Mouse (Mus musculus) intestine, postnatal 0 days (tissue): ENCODE data around the gene Eloa. TPM values are rescaled to one million over a fixed set of nuclear protein-coding genes. Genes with fewer than 3 reads are reported as not detected.
A peak's percentile ranks its signal among the peaks of the same experiment; 100 is the strongest.

Experiments used
- ATAC-seq: fragments of 200-750 bp; cut with Nextera tagmentation; 2 replicates; pipeline ENCODE4 v1.8.0; 2017; ENCODE audit warnings: mild to moderate bottlenecking, moderate TSS enrichment, moderate library complexity
- H3K27ac ChIP-seq: fragments of 300-500 bp; sonication (generic); 2 replicates; pipeline ENCODE4 v1.5.1; 2014; ENCODE audit warnings: mild to moderate bottlenecking, low read depth, low read length, moderate library complexity
- H3K27me3 ChIP-seq: fragments of 300-500 bp; sonication (generic); replicated peaks from 2 replicates; pipeline ENCODE4 v1.6.1; 2014; ENCODE audit warnings: low read length, mixed read lengths; ENCODE audit not compliant: control insufficient read depth, insufficient read depth
- H3K36me3 ChIP-seq: fragments of 300-500 bp; sonication (generic); 2 replicates; pipeline ENCODE4 v1.6.1; 2014; ENCODE audit warnings: mild to moderate bottlenecking, moderate library complexity; ENCODE audit not compliant: control insufficient read depth, insufficient read depth
- H3K4me1 ChIP-seq: fragments of 300-500 bp; sonication (generic); replicated peaks from 2 replicates; pipeline ENCODE4 v1.6.1; 2014; ENCODE audit warnings: antibody characterized with exemption, low read length, mixed read lengths; ENCODE audit not compliant: control insufficient read depth, insufficient read depth
- H3K4me2 ChIP-seq: fragments of 300-500 bp; sonication (generic); replicated peaks from 2 replicates; pipeline ENCODE4 v1.6.1; 2014; ENCODE audit warnings: low read depth, mild to moderate bottlenecking, moderate library complexity
- H3K4me3 ChIP-seq: fragments of 300-500 bp; sonication (generic); 2 replicates; pipeline ENCODE4 v1.5.1; 2014; ENCODE audit warnings: low read depth, low read length
- H3K9ac ChIP-seq: fragments of 300-500 bp; sonication (generic); 2 replicates; pipeline ENCODE4 v1.6.1; 2014; ENCODE audit warnings: mild to moderate bottlenecking, low read depth, low read length
- H3K9me3 ChIP-seq: fragments of 300-500 bp; sonication (generic); 2 replicates; pipeline ENCODE4 v1.6.1; 2016; ENCODE audit warnings: mixed run types; ENCODE audit not compliant: control insufficient read depth
- CTCF ChIP-seq: sonication (generic); IDR thresholded peaks from 2 replicates; pipeline ENCODE4 v1.5.1; 2016; ENCODE audit warnings: low read depth, mild to moderate bottlenecking, control low read depth, antibody characterized with exemption, moderate library complexity
- WGBS: fragments of 180-500 bp; shearing (Covaris S2); extraction: QIAGEN DNeasy Blood & Tissue Kit; methylation state at CpG from one replicate; pipeline ENCODE4 v1.1.7; 2014; 5-methylcytosine and 5-hydroxymethylcytosine counted together
- polyA plus RNA-seq: library from polyadenylated mRNA; unstranded; fragments of >200 nt; fragmentation: Nextera tagmentation; extraction: Ambion mirVana; gene quantifications from 2 replicates; pipeline ENCODE4 v1.2.1, GENCODE M21; 2015

Eloa gene
- polyA plus RNA-seq, 1 experiment from 2014 or later: 17.1 TPM

DNA sequence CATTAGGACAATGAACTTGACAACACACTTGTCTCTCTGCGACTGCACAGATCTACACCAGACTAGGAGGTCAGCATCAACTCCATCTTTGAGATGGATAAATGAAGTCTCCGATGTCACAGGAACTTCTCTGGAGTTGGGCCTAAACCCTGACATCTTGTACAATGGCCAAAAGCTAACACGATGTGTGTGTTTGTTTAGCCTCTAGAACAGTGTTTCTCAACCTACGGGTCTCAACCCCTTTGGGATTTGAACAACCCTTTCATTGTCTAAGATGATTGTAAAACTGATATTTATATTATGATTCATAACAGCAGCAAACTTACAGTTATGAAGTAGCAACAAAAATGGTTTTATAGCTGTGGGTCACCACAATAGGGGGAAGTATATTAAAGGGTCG is 36.4 kb upstream of the Eloa start:
- H3K27me3 ChIP-seq: no peaks in the 10 kb centered on the region
- 72% methylated on average over 5 of the region's 5 CpGs for WGBS
- H3K4me1 ChIP-seq: no peaks in the 10 kb centered on the region
- no peak overlapping the region for H3K9ac ChIP-seq
- H3K4me2 ChIP-seq: no peak overlapping the region
- H3K27ac ChIP-seq: no peak overlapping the region
- no peak overlapping the region for H3K4me3 ChIP-seq
- no peaks in the 10 kb centered on the region for H3K9me3 ChIP-seq
- TF ChIP-seq CTCF: no peak
- H3K36me3 ChIP-seq: no peaks in the 10 kb centered on the region
- no peak for ATAC-seq

DNA sequence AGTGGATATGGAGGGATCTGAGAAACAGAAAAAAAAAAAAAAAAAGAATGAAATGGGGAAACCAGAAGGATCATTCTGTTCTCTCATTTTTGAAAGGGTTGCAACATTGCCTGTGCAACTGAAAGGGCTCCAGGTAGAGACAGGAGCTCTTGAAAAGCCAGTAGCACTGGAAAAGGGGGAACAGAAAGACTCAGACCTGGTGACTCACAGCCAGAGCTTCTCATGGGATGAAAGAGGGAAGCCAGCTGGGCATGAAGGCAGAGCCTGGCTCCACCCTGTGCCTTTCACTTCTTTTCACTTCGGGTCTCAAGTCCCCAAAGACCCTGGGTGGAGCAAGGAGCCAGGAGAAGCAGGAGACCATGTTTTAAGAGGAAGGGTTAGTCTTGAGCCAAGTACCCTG is 34.5 kb upstream of the Eloa start:
- TF ChIP-seq CTCF: no peak
- peaks cover 7% of the 10 kb centered on the region; the same call in 1 of the 2 replicates for H3K36me3 ChIP-seq
- H3K4me2 ChIP-seq: no peak overlapping the region
- H3K4me3 ChIP-seq: no peak overlapping the region
- no peaks in the 10 kb centered on the region for H3K9me3 ChIP-seq
- peaks cover 4% of the 10 kb centered on the region for H3K4me1 ChIP-seq
- ATAC-seq: no peak
- no peak overlapping the region for H3K9ac ChIP-seq
- no peak overlapping the region for H3K27ac ChIP-seq
- no peaks in the 10 kb centered on the region for H3K27me3 ChIP-seq
- WGBS: 48% methylated on average over 1 of the region's 1 CpGs

DNA sequence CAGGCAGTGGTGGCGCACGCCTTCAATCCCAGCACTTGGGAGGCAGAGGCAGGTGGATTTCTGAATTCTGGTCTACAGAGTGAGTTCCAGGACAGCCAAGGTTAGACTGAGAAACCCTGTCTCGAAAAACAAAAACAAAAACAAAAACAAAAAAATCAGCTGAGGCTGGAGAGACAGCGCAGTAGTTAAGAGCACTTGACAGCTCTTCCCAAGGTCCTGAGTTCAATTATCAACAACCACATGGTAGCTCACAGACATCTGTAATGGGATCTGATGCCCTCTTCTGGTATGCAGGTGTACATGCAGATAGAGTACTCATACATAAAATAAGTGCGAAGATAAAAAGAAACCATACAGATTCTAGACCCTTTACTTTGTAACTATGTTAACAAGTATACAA is 32.3 kb upstream of the Eloa start:
- TF ChIP-seq CTCF: peak; percentile 51
- peaks cover 4% of the 10 kb centered on the region for H3K4me1 ChIP-seq
- no peaks in the 10 kb centered on the region for H3K9me3 ChIP-seq
- H3K9ac ChIP-seq: no peak overlapping the region
- 74% methylated on average over 5 of the region's 5 CpGs for WGBS
- peaks cover 29% of the 10 kb centered on the region for H3K36me3 ChIP-seq
- 0 out of 2 replicates have a peak overlapping the region, but pooled peaks have one; percentile 22 for H3K4me2 ChIP-seq
- ATAC-seq: no peak
- no peaks in the 10 kb centered on the region for H3K27me3 ChIP-seq
- no peak overlapping the region for H3K4me3 ChIP-seq
- H3K27ac ChIP-seq: no peak overlapping the region

DNA sequence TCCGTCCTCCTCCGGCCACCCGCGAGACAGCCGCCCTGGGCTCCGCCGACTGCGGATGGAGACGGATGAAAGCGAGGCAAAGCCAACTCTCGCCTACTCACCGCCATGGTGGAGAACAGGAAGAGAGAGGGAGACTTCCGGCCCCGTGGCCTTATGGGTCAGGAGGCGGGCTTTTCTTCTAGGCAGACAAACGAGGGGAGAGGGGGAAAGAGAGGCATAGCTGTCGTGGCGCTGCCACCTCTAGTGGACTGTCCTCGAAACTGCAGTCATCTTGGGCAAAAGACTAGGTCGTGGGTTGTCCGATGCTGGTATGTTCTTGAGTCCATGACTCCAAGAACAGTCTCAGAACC is 31.7 kb upstream of the Eloa start, which contains the start of gene Rpl11:
Gene Rpl11 (minus strand): TSS at position 182 of the 350 bp plus-strand sequence.
- Histone ChIP-seq H3K9me3 (no peaks in the 10 kb centered on the region), H3K27me3 (no peaks in the 10 kb centered on the region), H3K27ac (peak within 1 kb of the TSS; percentile 89), H3K9ac (peak within 1 kb of the TSS; percentile 97), H3K36me3 (peaks cover 34% of the 10 kb centered on the region), H3K4me3 (peak within 1 kb of the TSS; percentile 92), H3K4me1 (peaks cover 4% of the 10 kb centered on the region), H3K4me2 (peak within 1 kb of the TSS; percentile 79)
- ATAC-seq: peak; percentile 95
- TF ChIP-seq CTCF: peak; percentile 96
- WGBS: under 1% methylated on average over 21 of the region's 21 CpGs

DNA sequence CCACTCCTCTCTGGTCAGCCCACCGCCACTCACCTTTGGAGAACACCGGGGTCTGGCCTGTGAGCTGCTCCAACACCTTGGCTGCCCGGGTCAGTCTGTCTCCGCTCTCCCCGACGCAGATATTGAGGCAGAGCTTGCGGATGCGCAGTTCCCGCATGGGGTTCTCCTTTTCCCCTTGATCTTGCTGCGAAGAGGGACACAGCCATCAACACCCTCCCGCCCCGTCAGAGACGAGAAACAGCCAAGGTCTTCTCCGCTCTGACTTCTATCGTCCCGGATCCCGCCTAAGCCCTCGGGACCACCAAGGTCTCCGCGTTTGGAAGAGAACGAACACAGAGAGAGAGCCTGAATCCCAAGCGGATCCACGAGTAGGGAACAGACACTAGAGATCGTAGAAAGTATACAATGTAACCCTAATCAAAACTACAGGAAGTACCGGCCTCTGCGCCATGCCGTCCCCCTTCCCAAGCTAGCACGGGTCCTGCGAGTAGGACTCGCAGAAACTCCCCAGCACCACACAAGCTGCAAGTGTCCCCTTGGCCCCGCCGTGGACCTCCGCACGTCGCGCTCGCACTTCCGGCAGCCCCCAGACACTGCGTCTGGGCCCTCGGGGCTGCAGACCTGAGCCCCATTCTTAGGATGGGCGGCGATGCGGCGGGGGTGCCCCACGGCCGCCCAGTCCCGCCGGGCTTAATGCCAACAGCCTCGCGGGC is 31.1 kb upstream of the Eloa start:
- Histone ChIP-seq H3K27ac (peak overlapping the region; percentile 89), H3K27me3 (no peaks in the 10 kb centered on the region), H3K4me2 (peak overlapping the region; percentile 79), H3K36me3 (peaks cover 34% of the 10 kb centered on the region), H3K9me3 (no peaks in the 10 kb centered on the region), H3K9ac (peak overlapping the region; percentile 97), H3K4me3 (peak overlapping the region; percentile 92), H3K4me1 (peaks cover 4% of the 10 kb centered on the region)
- no peak for TF ChIP-seq CTCF
- WGBS: under 1% methylated on average over 50 of the region's 50 CpGs
- peak; percentile 67 for ATAC-seq

GRCm38 (mm10) chr4:136052060-136052459 is 30.5 kb upstream of the Eloa start:
- no peaks in the 10 kb centered on the region for H3K9me3 ChIP-seq
- H3K4me1 ChIP-seq: peaks cover 4% of the 10 kb centered on the region
- WGBS: 0% methylated on average over 3 of the region's 3 CpGs
- H3K36me3 ChIP-seq: peaks cover 35% of the 10 kb centered on the region
- H3K4me2 ChIP-seq: peak overlapping the region; percentile 79
- ATAC-seq: no peak
- TF ChIP-seq CTCF: no peak
- no peaks in the 10 kb centered on the region for H3K27me3 ChIP-seq
- peak overlapping the region; percentile 92 for H3K4me3 ChIP-seq
- peak overlapping the region; percentile 97 for H3K9ac ChIP-seq
- H3K27ac ChIP-seq: no peak overlapping the region
